Mouse (Mus musculus) central nervous system, embryonic 11.5 days (tissue): ENCODE data around the gene Eif4b. TPM values are rescaled to one million over a fixed set of nuclear protein-coding genes. Genes with fewer than 3 reads are reported as not detected.

ENCODE experiments used
- polyA plus RNA-seq: library from polyadenylated mRNA; depleted of rRNA; stranded (reverse); fragments of >200 nt; gene quantifications from 2 replicates; pipeline ENCODE4 v1.2.3, GENCODE M21; 2012; rRNA removed

Gene Eif4b
- 205 and 236 TPM in 2 replicates for polyA plus RNA-seq

GRCm38 (mm10) chr15:102073559-102074069 is at the start of gene Eif4b:
Gene Eif4b (plus strand): TSS chr15:102073773.

GRCm38 (mm10) chr15:102028040-102028439 is 45.5 kb upstream of the Eif4b start, which contains the start of gene Krt18:
Gene Krt18 (plus strand): TSS chr15:102028180.

GRCm38 (mm10) chr15:102100161-102100981 is 26.8 kb downstream of the Eif4b start, which contains the start of gene Tns2:
Gene Tns2 (plus strand): TSS chr15:102100413.

GRCm38 (mm10) chr15:102136129-102136758 is 62.7 kb downstream of the Eif4b start, which contains the start of gene Spryd3:
Gene Spryd3 (minus strand): TSS chr15:102136234.

GRCm38 (mm10) chr15:102144274-102144711 is 70.7 kb downstream of the Eif4b start, which contains the start of gene Igfbp6:
Gene Igfbp6 (plus strand): TSS chr15:102144362.

Other genes with a start within 250 kb of the Eif4b start
- gene Krt1, start 223.0 kb upstream of the Eif4b start, polyA plus RNA-seq = 1.5 and 1.8 TPM in 2 replicates
- not detected in 2 replicates for gene Krt77, start 204.1 kb upstream of the Eif4b start, polyA plus RNA-seq
- 0.02 TPM in 1 of 2 replicates, not detected in the other for gene Krt76, start 180.9 kb upstream of the Eif4b start, polyA plus RNA-seq
- not detected in 2 replicates for gene Krt4, start 149.0 kb upstream of the Eif4b start, polyA plus RNA-seq
- 0.05 and 0.12 TPM in 2 replicates for gene Krt79, start 133.4 kb upstream of the Eif4b start, polyA plus RNA-seq
- 0.01 TPM in 1 of 2 replicates, not detected in the other for gene Krt78, start 119.5 kb upstream of the Eif4b start, polyA plus RNA-seq
- 11.0 and 13.8 TPM in 2 replicates for gene Krt8, start 69.3 kb upstream of the Eif4b start, polyA plus RNA-seq
- gene Krt18, start 45.6 kb upstream of the Eif4b start, polyA plus RNA-seq = 11.5 and 12.7 TPM in 2 replicates
- 11.3 and 23.8 TPM in 2 replicates for gene Tns2, start 26.6 kb downstream of the Eif4b start, polyA plus RNA-seq
- gene Spryd3, start 62.5 kb downstream of the Eif4b start, polyA plus RNA-seq = 21.5 and 22.7 TPM in 2 replicates
- gene Igfbp6, start 70.6 kb downstream of the Eif4b start, polyA plus RNA-seq = 0.30 and 0.66 TPM in 2 replicates
- gene Soat2, start 76.8 kb downstream of the Eif4b start, polyA plus RNA-seq = 1.5 and 3.2 TPM in 2 replicates
- 108 and 110 TPM in 2 replicates for gene Zfp740, start 129.5 kb downstream of the Eif4b start, polyA plus RNA-seq
- gene Csad, start 131.0 kb downstream of the Eif4b start, polyA plus RNA-seq = 49.1 and 56.8 TPM in 2 replicates
- 0.73 and 0.90 TPM in 2 replicates for gene Itgb7, start 158.2 kb downstream of the Eif4b start, polyA plus RNA-seq
- gene Rarg, start 183.7 kb downstream of the Eif4b start, polyA plus RNA-seq = 13.7 and 38.6 TPM in 2 replicates
- 0.38 and 1.4 TPM in 2 replicates for gene Gm9918, start 196.8 kb downstream of the Eif4b start, polyA plus RNA-seq
- gene Mfsd5, start 205.7 kb downstream of the Eif4b start, polyA plus RNA-seq = 33.8 and 34.8 TPM in 2 replicates
- 45.6 and 46.7 TPM in 2 replicates for gene Espl1, start 222.5 kb downstream of the Eif4b start, polyA plus RNA-seq